Mouse (Mus musculus): Measurements from ENCODE around the gene Ptma. TPM values are rescaled to one million over a fixed set of nuclear protein-coding genes. Genes with fewer than 3 reads are reported as not detected.

Gene Ptma
- polyA plus RNA-seq, 1 experiment, result 593 TPM

GRCm38 (mm10) chr1:86488774-86489173, 37.8 kb upstream of the Ptma start:
- H3K27me3 ChIP-seq (ENCODE audit: control insufficient read depth, insufficient read depth, insufficient read length), result no peaks in the 10 kb centered on the region
- TF ChIP-seq MYOD1 (IDR thresholded peaks at IDR 0.05; ENCODE audit: control insufficient read depth in 1 of 3, insufficient read length in 2 of 3, low read depth in 2 of 3) (peak in 1 of 3 experiments; percentile 9), CEBPB (IDR thresholded peaks at IDR 0.05; ENCODE audit: insufficient read depth, poor library complexity, severe bottlenecking) (no peak), POLR2AphosphoS2 (IDR thresholded peaks at IDR 0.05; ENCODE audit: insufficient read length, low read depth) (peak; percentile 10)
- peak overlapping the region; percentile 83 for H3K4me3 ChIP-seq
- no peak overlapping the region for H3ac ChIP-seq (ENCODE audit: control insufficient read depth, insufficient read length)
- peak overlapping the region; percentile 95 for H3K4me2 ChIP-seq (ENCODE audit: low read depth)
- peaks cover 11% of the 10 kb centered on the region for H3K79me2 ChIP-seq (ENCODE audit: control insufficient read depth, insufficient read depth)
- H3K36me3 ChIP-seq (ENCODE audit: control insufficient read depth, insufficient read depth), result no peaks in the 10 kb centered on the region

GRCm38 (mm10) chr1:86489901-86490300, 36.6 kb upstream of the Ptma start:
- Histone ChIP-seq H3K36me3 (ENCODE audit: control insufficient read depth, insufficient read depth) (no peaks in the 10 kb centered on the region), H3K79me2 (ENCODE audit: control insufficient read depth, insufficient read depth) (peaks cover 11% of the 10 kb centered on the region), H3K4me3 (no peak overlapping the region), H3K27me3 (ENCODE audit: control insufficient read depth, insufficient read depth, insufficient read length) (no peaks in the 10 kb centered on the region), H3ac (ENCODE audit: control insufficient read depth, insufficient read length) (no peak overlapping the region), H3K4me2 (ENCODE audit: low read depth) (no peak overlapping the region)
- TF ChIP-seq MYOD1 (IDR thresholded peaks at IDR 0.05; ENCODE audit: control insufficient read depth in 1 of 3, insufficient read length in 2 of 3, low read depth in 2 of 3) (no peak), POLR2A (IDR thresholded peaks at IDR 0.05; ENCODE audit: insufficient read length, low read depth) (no peak), CEBPB (IDR thresholded peaks at IDR 0.05; ENCODE audit: insufficient read depth, poor library complexity, severe bottlenecking) (no peak), TCF3 (IDR thresholded peaks at IDR 0.05; ENCODE audit: insufficient read length, low read depth) (no peak), MYOG (IDR thresholded peaks at IDR 0.05; ENCODE audit: control insufficient read depth in 1 of 3, insufficient read depth in 1 of 3, insufficient read length in 2 of 3, low read depth in 2 of 3) (no peak), SRF (IDR thresholded peaks at IDR 0.05; ENCODE audit: control insufficient read depth, insufficient read length, low read depth) (no peak), E2F4 (IDR thresholded peaks at IDR 0.05; ENCODE audit: insufficient read depth) (no peak), MAX (IDR thresholded peaks at IDR 0.05; ENCODE audit: low read depth) (no peak), REST (IDR thresholded peaks at IDR 0.05; ENCODE audit: insufficient read depth, insufficient read length) (no peak), TCF12 (IDR thresholded peaks at IDR 0.05; ENCODE audit: insufficient read depth, poor library complexity, severe bottlenecking) (no peak), USF1 (IDR thresholded peaks at IDR 0.05; ENCODE audit: low read depth) (no peak), POLR2AphosphoS2 (IDR thresholded peaks at IDR 0.05; ENCODE audit: insufficient read length, low read depth) (no peak)

GRCm38 (mm10) chr1:86490697-86491096, 35.8 kb upstream of the Ptma start:
- Histone ChIP-seq H3K4me2 (ENCODE audit: low read depth) (no peak overlapping the region), H3K27me3 (ENCODE audit: control insufficient read depth, insufficient read depth, insufficient read length) (no peaks in the 10 kb centered on the region), H3K79me2 (ENCODE audit: control insufficient read depth, insufficient read depth) (peaks cover 11% of the 10 kb centered on the region), H3ac (ENCODE audit: control insufficient read depth, insufficient read length) (no peak overlapping the region), H3K4me3 (no peak overlapping the region), H3K36me3 (ENCODE audit: control insufficient read depth, insufficient read depth) (no peaks in the 10 kb centered on the region)
- TF ChIP-seq USF1 (IDR thresholded peaks at IDR 0.05; ENCODE audit: low read depth) (no peak), MYOD1 (IDR thresholded peaks at IDR 0.05; ENCODE audit: control insufficient read depth in 1 of 3, insufficient read length in 2 of 3, low read depth in 2 of 3) (no peak), REST (IDR thresholded peaks at IDR 0.05; ENCODE audit: insufficient read depth, insufficient read length) (no peak), SRF (IDR thresholded peaks at IDR 0.05; ENCODE audit: control insufficient read depth, insufficient read length, low read depth) (no peak)

- peaks cover 11% of the 10 kb centered on the region for H3K79me2 ChIP-seq (ENCODE audit: control insufficient read depth, insufficient read depth)
- no peak overlapping the region for H3K4me3 ChIP-seq
- no peak overlapping the region for H3ac ChIP-seq (ENCODE audit: control insufficient read depth, insufficient read length)
- no peak overlapping the region for H3K4me2 ChIP-seq (ENCODE audit: low read depth)
- no peaks in the 10 kb centered on the region for H3K36me3 ChIP-seq (ENCODE audit: control insufficient read depth, insufficient read depth)
- TF ChIP-seq E2F4 (IDR thresholded peaks at IDR 0.05; ENCODE audit: insufficient read depth) (no peak), MAX (IDR thresholded peaks at IDR 0.05; ENCODE audit: low read depth) (no peak), CEBPB (IDR thresholded peaks at IDR 0.05; ENCODE audit: insufficient read depth, poor library complexity, severe bottlenecking) (no peak), TCF12 (IDR thresholded peaks at IDR 0.05; ENCODE audit: insufficient read depth, poor library complexity, severe bottlenecking) (no peak), SRF (IDR thresholded peaks at IDR 0.05; ENCODE audit: control insufficient read depth, insufficient read length, low read depth) (no peak), MYOG (IDR thresholded peaks at IDR 0.05; ENCODE audit: control insufficient read depth in 1 of 3, insufficient read depth in 1 of 3, insufficient read length in 2 of 3, low read depth in 2 of 3) (no peak), POLR2A (IDR thresholded peaks at IDR 0.05; ENCODE audit: insufficient read length, low read depth) (no peak), MYOD1 (IDR thresholded peaks at IDR 0.05; ENCODE audit: control insufficient read depth in 1 of 3, insufficient read length in 2 of 3, low read depth in 2 of 3) (no peak)
- H3K27me3 ChIP-seq (ENCODE audit: control insufficient read depth, insufficient read depth, insufficient read length), result no peaks in the 10 kb centered on the region
These were observed 34.9 kb upstream of the Ptma start for GRCm38 (mm10) chr1:86491533-86492094.

GRCm38 (mm10) chr1:86492095-86493070, 34.1 kb upstream of the Ptma start:
- Histone ChIP-seq H3K27me3 (ENCODE audit: control insufficient read depth, insufficient read depth, insufficient read length) (no peaks in the 10 kb centered on the region), H3K79me2 (ENCODE audit: control insufficient read depth, insufficient read depth) (peaks cover 11% of the 10 kb centered on the region), H3K4me2 (ENCODE audit: low read depth) (no peak overlapping the region), H3K4me3 (no peak overlapping the region), H3K36me3 (ENCODE audit: control insufficient read depth, insufficient read depth) (no peaks in the 10 kb centered on the region), H3ac (ENCODE audit: control insufficient read depth, insufficient read length) (no peak overlapping the region)
- TF ChIP-seq MYOG (IDR thresholded peaks at IDR 0.05; ENCODE audit: control insufficient read depth in 1 of 3, insufficient read depth in 1 of 3, insufficient read length in 2 of 3, low read depth in 2 of 3) (no peak), REST (IDR thresholded peaks at IDR 0.05; ENCODE audit: insufficient read depth, insufficient read length) (no peak)
